Mouse (Mus musculus) yolk sac, embryonic 10.5 days (tissue): ENCODE results near the gene Zfp940.
"Not testable (repeated sequence)": the region's sequence is repeated elsewhere in the genome, so short reads cannot be mapped to it uniquely, and the experiment has no call there.

Source experiments
- DNase-seq: peaks from one replicate; pipeline ENCODE4 v3.0.0-alpha.2; 2017; ENCODE audit warnings: low spot score

Zfp940 gene

DNA sequence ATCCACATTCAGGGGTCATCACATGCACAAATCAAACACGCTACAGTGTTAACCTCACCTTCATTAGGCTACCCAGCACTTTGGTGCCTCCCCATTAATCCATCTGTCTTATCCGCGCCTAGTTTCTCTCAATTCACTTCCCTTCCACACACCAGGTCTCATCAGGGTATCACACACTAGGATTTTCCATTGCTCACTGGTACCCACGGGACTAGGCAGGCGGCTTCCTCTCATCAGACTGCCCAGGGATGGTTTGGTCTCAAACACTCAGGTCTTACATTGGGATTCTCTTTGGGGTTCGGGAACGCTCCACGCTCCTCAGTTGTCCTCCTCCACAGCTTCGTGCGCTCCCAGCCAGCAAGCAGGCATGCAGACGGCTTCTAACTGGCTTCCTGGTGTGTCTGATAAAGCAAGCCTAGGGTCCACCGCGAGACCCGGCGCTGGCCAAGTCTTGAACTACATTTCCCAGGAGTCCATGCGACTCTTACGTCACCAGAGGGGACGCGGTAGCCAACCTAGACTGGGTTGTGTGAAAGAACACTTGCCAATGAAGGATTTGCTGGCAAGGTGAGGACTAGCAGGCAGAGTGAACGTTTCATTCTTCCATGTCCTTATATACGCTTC is at the start of gene Zfp940:
Gene Zfp940, minus strand, starts transcription at position 451 of the 624 bp plus-strand sequence.
- DNase-seq = peak; percentile 87

DNA sequence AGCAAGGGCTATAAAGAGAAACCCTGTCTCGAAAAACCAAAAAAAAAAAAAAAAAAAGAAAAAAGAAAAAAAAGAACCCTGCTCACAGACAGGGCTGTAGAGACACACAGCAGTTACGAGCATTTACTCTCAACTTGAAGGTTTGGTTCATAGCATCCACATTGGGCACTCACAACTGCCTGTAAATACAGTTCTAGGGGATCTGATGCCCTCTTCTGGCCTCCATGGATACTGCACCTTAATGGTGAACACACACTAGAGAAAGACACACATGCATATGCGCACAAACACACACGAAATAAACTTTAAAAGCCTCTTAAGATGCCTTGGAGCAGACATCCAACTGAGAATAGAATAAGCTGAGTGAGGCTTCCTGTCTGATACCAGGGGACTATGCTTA is 44.9 kb upstream of the Zfp940 start:
- DNase-seq = no peak

DNA sequence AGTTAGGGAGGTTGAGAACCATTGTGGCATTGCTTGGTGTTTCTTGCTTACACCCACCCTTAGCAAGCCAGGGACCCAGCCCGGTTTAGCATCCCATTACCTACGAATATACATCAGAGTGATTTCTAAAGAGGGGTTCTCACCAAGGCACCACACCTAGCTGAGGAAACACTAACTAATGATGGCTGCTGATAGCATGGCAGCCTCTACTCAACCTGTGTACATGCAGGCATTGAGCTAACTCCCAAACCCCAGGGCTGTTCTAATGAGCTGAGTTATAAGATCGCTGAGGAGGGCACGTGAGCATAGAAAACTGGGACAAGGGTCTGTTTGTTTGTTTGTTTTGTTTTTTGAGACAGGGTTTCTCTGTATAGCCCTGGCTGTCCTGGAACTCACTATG is 39.3 kb upstream of the Zfp940 start:
- no peak for DNase-seq

DNA sequence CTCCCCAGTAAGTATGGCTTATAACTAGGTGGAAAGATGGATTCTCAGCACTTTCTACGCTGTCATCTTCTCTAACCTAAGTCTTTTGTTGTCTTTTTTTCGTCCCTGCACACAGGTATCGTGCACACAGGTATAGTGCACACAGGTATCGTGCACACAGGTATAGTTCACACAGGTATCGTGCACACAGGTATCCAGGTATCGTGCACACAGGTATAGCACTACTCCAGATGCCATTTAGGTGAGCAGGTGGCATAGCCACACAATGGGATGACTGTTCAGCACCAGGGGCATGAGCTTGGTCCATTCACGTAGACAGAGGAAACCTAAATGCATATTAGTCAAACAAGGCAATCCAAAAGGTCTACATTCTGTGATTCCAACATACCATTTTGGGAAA is 37.0 kb upstream of the Zfp940 start:
- DNase-seq = no peak

DNA sequence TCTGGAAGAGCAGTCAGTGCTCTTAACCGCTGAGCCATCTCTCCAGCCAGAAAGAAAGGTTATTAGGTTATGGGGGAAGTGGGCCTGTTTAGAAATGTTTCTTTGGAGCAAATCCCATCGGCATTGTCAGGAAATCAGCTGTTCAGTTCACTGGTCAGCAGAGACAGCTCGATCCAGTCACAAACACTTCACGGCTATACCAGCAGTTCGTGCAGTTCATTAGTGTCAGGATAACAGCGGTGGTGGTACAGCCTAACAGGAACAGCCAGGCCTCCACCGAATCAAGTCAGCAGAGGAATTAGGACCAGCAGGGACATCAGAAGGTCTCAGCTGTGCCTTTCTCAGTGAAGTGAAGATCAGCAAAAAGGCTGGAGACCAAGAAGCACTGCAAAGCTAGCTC is 27.4 kb upstream of the Zfp940 start:
- DNase-seq = no peak

DNA sequence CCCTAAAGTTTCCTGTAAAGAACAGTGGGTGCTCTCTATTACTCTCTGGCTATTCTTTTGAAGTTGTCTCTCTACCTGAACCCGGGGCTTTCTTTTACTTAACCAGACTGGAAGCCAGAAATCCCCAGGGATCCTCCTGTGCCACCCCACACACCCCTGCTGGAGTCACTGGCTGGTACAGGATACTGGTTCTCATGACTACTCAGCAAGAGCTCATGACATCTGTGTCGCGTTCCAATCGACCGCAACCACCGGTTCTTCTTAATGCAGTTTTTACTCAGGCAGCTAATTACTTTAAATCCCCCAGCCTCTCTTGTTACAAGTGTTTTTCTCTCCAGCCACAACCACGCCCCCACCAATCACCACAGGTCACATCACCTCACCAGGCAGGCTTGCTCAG is 26.6 kb upstream of the Zfp940 start:
- no peak for DNase-seq

DNA sequence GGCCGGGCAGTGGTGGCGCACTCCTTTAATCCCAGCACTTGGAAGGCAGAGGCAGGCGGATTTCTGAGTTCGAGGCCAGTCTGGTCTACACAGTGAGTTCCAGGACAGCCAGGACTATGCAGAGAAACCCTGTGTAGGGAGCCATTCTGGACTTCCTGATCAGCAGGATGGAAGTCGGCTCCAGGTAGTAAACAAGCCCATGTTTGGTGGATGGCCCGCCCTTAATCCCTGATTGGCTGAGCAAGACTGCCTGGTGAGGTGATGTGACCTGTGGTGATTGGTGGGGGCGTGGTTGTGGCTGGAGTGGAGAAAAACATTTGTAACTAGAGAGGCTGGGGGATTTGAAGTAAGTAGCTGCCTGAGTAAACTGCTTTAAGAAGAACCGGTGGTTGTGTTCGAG is 24.1 kb upstream of the Zfp940 start:
- DNase-seq = not testable (repeated sequence)

DNA sequence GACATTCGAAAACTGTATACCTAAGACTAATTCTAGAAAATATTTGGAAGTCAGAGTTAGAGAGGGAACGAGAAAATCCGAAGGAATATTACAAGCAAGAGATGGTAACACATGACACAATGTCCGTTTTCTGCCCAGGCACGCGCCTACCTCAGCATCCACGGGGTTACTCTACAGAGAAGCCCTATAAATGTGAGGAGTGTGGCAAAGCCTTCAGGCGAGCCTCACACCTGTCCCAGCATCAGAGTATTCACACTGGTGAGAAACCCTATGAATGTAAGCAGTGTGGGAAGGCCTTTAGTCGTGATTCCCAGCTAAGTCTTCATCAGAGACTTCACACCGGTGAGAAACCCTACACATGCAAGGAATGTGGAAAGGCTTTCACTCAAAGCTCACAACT is 20.8 kb upstream of the Zfp940 start:
- no peak for DNase-seq

DNA sequence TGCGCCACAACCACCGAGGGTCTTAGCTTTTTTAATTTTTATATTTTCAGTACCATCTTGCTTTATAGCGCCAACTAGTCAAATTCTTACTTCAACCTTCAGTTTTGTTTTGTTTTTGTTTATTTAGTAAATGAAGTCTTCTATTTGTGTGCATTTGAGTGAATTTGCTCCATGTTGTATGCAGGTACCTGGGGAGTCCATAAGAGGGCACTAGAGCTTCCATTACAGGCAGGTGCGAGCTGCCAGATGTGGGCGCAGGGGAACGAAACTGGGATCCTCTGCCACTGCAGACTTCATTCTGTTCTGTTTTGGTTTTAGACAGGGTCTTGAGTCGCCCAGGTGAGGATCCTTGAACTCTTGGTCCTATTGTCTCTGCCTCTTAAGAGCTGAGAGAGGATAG is 8.2 kb upstream of the Zfp940 start:
- no peak for DNase-seq

DNA sequence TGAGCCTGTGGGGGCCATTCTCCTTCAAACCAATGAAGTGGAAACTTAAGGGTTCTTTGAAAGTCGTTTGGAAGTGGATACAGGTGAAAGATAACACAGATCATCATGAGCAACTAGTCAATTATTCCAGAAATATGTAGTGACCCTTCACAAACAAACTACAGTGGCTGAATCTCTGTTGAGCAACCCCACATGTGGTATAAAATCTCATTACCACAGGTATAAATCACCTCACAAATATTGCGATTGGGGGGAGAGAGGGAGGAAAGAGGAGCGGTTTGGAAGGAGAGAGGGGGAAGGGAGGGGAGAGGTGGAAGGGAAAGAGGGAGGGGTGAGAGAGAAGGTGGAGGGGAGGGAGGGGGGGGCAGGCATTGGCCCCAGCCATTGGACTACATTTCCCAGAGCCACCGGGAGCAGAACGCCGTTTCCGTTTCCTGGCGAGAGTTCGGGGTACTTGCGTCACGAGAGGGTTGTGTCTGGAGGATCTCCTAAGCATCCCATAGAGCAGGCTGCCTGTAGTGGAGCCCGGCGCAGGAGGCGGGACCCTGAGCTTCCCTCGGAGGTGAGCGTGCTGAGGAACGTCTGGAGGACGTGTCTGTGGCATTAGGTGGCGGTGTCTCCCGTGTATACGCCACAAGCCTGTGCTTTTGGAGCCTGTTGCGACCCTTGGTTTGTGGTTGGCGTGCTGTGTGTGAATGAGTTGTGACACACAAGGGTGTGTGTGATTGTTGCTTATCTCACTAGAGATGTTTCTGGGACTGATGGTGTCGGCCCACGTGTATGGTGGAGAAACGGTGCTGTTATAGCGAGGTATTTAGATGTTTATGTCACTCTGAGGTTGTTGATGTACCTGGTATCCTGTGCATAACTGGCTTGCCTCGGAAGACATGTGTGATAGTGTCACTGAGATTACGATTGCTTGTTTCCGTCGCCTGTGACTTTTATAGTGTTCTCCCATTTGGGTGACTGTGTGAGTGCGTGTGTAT is 6.4 kb upstream of the Zfp940 start, which contains the start of gene Zfp420:
Gene Zfp420, plus strand, starts transcription at position 448 of the 986 bp plus-strand sequence.
- DNase-seq = peak; percentile 86

DNA sequence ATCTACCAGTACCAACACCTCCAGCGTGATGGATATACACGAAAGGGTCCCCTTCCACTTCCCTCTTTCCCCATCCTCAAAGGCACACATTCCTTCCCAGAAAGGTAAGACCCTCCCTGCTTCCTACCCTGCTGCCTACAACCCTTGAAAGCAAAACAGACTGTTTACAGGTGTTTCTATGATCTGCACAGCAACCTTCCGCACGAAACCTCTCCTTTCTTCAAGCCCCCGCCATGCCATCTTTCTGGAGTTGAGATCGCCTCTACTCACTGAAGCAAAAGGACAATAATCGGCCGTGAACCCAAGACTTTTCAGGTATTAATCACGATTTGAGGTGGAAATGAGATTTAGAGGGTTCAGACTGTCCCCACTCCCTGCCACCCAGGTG is 644 bp downstream of the Zfp940 start:
- DNase-seq = no peak

DNA sequence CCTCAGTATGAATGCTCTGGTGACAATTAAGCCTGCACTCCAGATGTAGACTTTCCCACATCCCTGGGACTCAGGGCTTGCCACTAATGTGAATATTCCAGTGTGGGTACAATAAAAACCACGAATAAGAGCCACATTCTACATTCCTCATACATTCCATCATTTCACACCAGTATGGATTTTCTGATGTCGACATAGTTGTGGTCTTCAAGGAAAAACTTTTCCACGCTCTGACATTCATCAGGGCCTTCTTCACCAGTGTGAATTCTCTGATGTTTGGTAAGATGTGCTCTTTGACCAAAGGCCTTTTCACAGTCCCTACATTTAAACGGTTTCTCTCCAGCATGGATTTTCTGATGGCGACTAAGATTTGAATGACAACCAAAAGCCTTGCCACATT is 8.9 kb downstream of the Zfp940 start:
- DNase-seq = no peak

DNA sequence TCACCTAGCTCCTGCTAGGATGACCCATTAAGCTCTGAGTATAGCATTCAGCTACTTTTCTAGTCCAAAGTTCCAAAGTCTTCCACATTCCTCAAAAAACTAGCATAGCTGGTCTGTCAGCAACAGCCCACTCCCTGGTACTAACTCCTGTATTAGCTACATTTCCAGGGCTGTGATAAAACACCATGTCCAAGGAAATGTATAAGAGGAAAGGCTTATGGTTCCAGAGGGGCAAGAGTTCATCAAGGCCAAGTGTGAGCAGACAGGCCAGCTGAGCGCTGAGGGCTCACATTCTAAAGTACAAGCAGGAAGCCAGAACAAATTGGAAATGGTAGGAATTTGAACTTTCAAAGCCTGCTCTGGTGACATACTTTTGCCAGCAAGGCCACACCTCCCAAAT is 11.4 kb downstream of the Zfp940 start:
- DNase-seq = peak; percentile 36

DNA sequence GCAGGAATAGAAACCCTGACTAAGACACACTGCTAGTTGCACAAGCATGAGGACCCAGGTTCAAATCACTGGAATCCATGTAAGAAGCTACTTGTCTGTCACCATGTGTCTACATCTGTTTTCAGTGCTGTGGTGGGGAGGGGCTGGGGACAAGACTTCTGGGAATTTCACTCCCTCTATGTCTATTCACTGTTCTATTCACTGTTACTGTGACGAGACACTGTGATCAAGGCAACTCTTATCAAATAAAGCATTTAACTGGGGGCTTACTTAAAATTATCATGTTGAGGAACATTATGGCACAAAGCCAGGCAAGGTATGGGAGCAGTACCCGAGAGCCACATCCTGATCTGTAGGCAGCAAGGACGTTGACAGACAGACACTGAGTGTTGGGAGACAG is 14.2 kb downstream of the Zfp940 start:
- DNase-seq = no peak

DNA sequence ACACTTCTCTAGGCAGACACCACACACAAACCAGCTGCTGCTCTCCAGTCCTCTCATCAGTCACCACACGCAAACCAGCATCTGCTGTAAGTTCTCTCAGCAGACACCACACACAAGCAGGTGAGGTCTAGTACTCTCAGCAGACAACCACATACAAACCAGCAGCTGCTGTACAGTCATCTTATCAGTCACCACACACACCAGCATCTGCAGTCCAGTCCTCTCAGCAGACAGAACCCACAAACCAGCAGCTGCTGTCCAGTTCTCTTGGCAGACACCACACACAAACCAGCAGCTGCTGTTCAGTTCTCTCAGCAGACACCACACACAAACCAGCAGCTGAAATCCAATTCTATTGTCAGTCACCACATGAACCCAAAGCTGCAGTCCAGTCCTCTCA is 16.7 kb downstream of the Zfp940 start:
- DNase-seq = no peak

DNA sequence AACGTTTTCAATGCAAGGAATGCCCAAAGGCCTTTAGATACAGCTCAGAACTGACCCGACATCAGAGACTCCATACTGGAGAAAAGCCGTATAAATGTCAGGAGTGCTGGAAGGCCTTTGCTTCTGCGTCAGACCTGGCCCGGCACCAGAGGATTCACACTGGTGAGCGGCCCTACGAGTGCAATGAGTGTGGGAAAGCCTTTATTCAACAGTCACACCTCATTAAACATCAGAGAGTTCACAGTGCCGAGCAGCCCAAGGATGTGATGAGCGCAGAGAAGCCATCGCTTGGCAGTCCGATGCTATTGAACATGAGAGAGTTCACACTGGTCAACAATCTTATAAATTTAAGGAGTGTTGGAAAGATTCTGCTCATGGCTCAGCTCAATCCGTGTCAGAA is 23.7 kb downstream of the Zfp940 start:
- no peak for DNase-seq

DNA sequence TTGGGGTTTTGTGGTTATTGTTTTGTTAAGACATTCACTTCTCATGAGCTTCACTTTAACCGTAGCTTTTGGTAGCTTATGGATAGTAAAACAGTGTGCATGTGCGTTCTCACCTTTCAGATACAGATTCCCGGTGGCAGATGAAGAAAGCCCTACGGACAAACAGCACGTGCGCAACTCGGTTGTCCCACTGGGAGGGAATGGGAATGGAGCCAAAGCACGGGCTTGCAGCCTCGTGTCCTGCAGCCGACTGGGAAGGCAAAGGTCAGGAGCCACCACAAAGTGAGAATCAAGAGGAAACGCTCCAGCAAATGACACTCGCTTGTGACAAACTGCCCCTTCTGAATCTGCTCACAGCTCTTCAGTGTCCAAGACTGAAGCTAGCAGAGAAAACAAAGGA is 25.5 kb downstream of the Zfp940 start:
- no peak for DNase-seq

DNA sequence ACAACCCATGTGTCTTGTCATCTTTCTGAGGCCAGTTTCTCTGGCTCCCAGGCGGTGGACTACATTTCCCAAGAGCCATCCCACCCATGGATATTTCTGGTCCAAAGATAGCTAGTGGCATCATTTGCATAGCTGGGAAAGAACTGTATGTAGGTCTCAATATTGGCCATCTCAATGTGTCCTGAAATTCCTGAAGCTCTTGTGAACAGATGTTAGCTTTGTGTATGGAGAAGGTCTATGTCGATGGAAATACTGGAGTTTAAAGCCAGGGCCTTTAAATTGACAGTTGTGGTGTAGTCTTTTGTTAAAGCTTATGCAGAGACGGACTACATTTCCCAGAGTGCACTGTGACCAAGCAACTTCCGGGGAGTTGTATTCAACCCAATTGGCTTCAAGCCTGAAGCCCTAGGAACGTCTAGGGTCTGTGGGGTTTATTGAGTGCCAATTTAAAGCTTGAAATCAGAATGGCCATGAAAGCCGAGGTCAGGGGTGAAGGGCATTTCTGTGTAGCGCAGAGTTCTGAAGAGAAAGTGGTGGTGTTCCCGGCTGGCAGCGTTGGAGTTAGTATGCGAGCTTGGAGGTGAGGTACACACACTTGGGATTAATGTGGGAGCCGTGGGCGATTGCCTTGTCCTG is 34.7 kb downstream of the Zfp940 start:
- DNase-seq = peak; percentile 84

DNA sequence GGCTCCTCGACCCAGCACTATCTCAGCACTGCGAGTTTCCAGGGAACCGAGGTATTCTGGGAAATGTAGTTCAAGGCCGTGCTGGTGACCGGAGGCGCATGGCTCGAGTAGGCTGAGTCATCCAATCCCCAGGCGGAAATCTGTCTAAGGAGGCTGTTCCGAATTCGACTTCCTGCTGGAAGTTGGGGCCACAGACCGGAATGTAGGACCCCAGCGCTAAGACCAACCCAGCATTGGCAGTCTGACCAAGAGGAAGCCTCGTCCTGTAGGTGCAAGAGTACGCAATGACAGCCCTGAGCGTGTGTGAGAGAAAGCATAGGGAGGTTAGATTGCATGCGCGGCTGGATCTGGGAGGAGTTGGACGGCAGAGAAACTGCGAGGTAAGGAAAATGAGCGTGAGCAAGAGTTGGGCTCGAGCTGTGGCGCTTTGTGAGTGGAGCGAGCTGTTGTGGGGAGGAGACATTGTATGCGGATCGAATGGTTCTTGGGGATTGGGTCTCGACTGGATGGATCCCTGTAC is 37.5 kb downstream of the Zfp940 start, which contains the start of gene Zfp790:
Gene Zfp790, plus strand, starts transcription at position 205 of the 520 bp plus-strand sequence.
- peak; percentile 93 for DNase-seq

DNA sequence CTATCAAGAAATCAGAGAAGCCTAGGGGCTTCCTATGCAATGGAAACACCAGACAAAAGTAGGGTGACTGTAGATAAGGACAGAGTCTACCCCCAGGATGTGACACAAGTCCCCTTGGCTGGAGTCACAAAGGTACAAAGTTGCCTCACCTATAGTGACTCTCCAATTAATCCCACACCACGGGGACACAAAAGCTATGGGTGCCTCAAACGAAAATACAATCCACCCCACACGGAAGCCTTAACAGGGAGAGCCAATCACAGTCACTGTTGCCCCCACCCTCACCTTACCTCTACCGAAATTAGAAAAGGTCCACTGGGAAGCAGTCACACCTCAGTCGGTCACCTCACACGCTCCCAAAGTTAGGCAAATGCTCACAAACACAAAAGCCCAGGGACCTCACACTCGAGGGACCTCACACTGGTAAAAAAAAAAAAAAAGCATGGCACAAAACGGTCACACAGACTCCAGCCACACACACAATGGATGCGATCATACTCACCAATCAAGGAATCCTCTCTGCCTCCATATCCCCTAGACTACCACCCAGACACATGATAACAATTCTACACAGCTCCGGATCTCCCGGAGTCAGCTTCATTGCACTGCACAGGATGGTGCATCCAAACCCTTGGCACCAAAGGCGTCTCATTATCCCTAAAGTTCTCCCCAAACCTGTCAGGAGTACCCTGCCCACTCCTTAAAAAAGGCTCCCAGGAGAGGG is 38.2 kb downstream of the Zfp940 start:
- no peak for DNase-seq

DNA sequence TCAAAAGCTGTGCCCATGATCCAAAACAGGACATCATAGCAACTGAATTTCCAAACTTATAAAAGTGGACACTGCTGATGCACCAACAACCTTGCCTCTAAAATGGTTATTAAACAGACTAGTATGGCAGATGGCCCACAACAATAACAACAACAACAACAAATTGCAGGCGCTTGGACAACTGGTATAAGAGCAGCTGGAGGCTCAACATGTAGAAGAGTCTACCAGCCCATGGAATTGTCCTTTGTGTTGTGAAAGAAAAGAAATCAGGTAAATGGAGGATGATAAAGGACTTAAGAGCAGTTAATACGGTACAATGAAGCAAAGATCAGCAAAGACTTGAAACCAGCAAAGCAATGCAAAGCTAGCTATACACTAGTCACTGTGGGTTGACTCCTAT is 39.1 kb downstream of the Zfp940 start:
- no peak for DNase-seq

DNA sequence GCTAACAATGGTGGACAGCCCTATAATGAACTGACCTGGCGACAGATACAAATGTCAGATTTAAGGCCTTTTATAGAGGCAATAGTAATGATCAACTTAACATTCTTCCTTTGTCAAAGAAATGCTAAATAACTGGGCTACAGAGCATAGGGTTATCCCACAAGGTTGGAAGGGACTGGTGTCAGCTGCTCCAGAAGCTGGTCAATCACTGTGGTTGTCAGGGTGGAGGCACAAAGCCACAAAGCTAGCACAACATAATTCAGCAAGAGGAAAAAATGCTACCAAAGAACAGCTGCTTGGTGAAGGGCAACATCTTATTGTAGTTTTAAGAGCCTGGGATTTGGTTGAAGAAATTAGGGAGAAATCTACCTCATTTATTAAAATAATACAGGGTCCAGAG is 41.2 kb downstream of the Zfp940 start:
- no peak for DNase-seq
